Mouse (Mus musculus) urinary bladder, postnatal 10 days (tissue): ENCODE results near the gene Rpl36al.

ENCODE experiments used
- DNase-seq: peaks from one replicate; pipeline ENCODE4 v3.0.0; 2022; ENCODE audit warnings: low spot score

The Rpl36al gene

GRCm38 (mm10) chr12:69158366-69158764, 25.5 kb downstream of the Rpl36al start:
- DNase-seq, result no peak

GRCm38 (mm10) chr12:69157107-69157506, 26.8 kb downstream of the Rpl36al start:
- no peak for DNase-seq

GRCm38 (mm10) chr12:69156436-69156835, 27.4 kb downstream of the Rpl36al start:
- DNase-seq, result no peak

- DNase-seq, result no peak
Measured at GRCm38 (mm10) chr12:69155923-69156322, 28.0 kb downstream of the Rpl36al start.

GRCm38 (mm10) chr12:69150049-69150448, 33.8 kb downstream of the Rpl36al start:
- DNase-seq, result no peak

- DNase-seq, result no peak
Measured at GRCm38 (mm10) chr12:69147166-69147735, 36.6 kb downstream of the Rpl36al start.

- no peak for DNase-seq
Measured at GRCm38 (mm10) chr12:69143460-69143859, 40.4 kb downstream of the Rpl36al start.

- DNase-seq, result no peak
Measured at GRCm38 (mm10) chr12:69139841-69140240, 44.0 kb downstream of the Rpl36al start.

- DNase-seq, result no peak
Measured at GRCm38 (mm10) chr12:69139201-69139600, 44.7 kb downstream of the Rpl36al start.
